Mouse (Mus musculus) spleen, adult 2 months (tissue): ENCODE measurements around the gene Adgrv1.

ENCODE experiments used
- CTCF ChIP-seq: fragments of 200-500 bp; IDR thresholded peaks from 2 replicates; pipeline ENCODE4 v1.5.1; 2011; ENCODE audit warnings: mild to moderate bottlenecking, inconsistent platforms; ENCODE audit not compliant: insufficient read depth, insufficient read length, insufficient replicate concordance; ENCODE audit errors: extremely low read depth
- POLR2A ChIP-seq: fragments of 200-500 bp; IDR thresholded peaks from 2 replicates; pipeline ENCODE4 v1.6.1; 2011; ENCODE audit warnings: low read depth, low read length, inconsistent platforms

DNA sequence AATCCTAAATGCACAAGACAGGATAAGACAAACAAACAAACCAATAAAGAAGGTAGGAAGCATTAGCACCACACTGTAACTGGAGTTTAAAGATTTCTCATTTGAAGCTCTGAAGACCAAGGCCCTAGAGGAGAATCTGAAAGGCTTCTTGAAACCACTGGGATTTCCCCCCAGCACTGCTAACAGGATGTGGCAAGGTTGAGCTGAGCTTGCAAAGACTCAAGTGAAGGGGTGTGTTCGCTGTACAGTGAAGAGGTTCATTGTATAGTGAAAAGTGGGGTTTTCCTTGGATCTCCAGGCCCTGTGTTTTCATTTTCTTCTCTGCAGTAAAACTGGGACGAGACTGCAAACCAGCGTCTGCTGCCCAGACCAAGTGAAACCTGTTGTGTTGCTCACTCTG lies 456.9 kb downstream of the Adgrv1 start:
- TF ChIP-seq POLR2A (no peak), CTCF (no peak)
